Mouse (Mus musculus): Measurements from ENCODE around the gene Cdk5rap1. TPM values are rescaled to one million over a fixed set of nuclear protein-coding genes. Genes with fewer than 3 reads are reported as not detected.
A peak's percentile ranks its signal among the peaks of the same experiment; 100 is the strongest.

The Cdk5rap1 gene
- polyA plus RNA-seq (2014; fragmentation: Nextera tagmentation; extraction: Ambion mirVana) = 15.1 and 18.1 TPM in 2 replicates

GRCm38 (mm10) chr2:154372842-154373500, at the start of gene Cdk5rap1:
Gene Cdk5rap1, minus strand, starts transcription at chr2:154373010.
- peak within 1 kb of the TSS; percentile 94 for H3K9ac ChIP-seq (ENCODE audit: low read length)
- H3K4me1 ChIP-seq (ENCODE audit: control insufficient read depth, insufficient read depth, low read length) = peaks cover 3% of the 10 kb centered on the region; the same call in 1 of the 2 replicates
- H3K4me2 ChIP-seq = peak within 1 kb of the TSS; percentile 72
- WGBS = 10% methylated on average over 9 of the region's 9 CpGs
- peak within 1 kb of the TSS; percentile 72 for H3K4me3 ChIP-seq (ENCODE audit: low read depth, low read length)
- H3K9me3 ChIP-seq (ENCODE audit: control insufficient read depth, low read length) = no peaks in the 10 kb centered on the region
- DNase-seq (ENCODE audit: low spot score, missing footprints) (peak; percentile 86), ATAC-seq (ENCODE audit: low FRiP score) (peak; percentile 36; the same call in 1 of the 2 replicates)
- no peaks in the 10 kb centered on the region for H3K36me3 ChIP-seq (ENCODE audit: control insufficient read depth, insufficient read depth, low read length)
- H3K27me3 ChIP-seq (ENCODE audit: control insufficient read depth, insufficient read depth, low read length) = no peaks in the 10 kb centered on the region
- H3K27ac ChIP-seq (ENCODE audit: low read depth, low read length) = peak within 1 kb of the TSS; percentile 46; the same call in 1 of the 2 replicates

- Histone ChIP-seq H3K27ac (ENCODE audit: low read depth, low read length) (peak overlapping the region; percentile 84), H3K27me3 (ENCODE audit: control insufficient read depth, insufficient read depth, low read length) (no peaks in the 10 kb centered on the region), H3K4me2 (no peak overlapping the region), H3K9me3 (ENCODE audit: control insufficient read depth, low read length) (no peaks in the 10 kb centered on the region), H3K4me3 (ENCODE audit: low read depth, low read length) (no peak overlapping the region), H3K4me1 (ENCODE audit: control insufficient read depth, insufficient read depth, low read length) (peaks cover 18% of the 10 kb centered on the region), H3K9ac (ENCODE audit: low read length) (no peak overlapping the region), H3K36me3 (ENCODE audit: control insufficient read depth, insufficient read depth, low read length) (no peaks in the 10 kb centered on the region)
- DNase-seq (ENCODE audit: low spot score, missing footprints) = no peak
- no peak for ATAC-seq (ENCODE audit: low FRiP score)
- 73% methylated on average over 5 of the region's 5 CpGs for WGBS
These were observed 49.4 kb upstream of the Cdk5rap1 start for GRCm38 (mm10) chr2:154422181-154422580.

GRCm38 (mm10) chr2:154420942-154421731, 48.3 kb upstream of the Cdk5rap1 start:
- Histone ChIP-seq H3K36me3 (ENCODE audit: control insufficient read depth, insufficient read depth, low read length) (no peaks in the 10 kb centered on the region), H3K9ac (ENCODE audit: low read length) (peak overlapping the region; percentile 36), H3K4me1 (ENCODE audit: control insufficient read depth, insufficient read depth, low read length) (peaks cover 15% of the 10 kb centered on the region), H3K4me2 (no peak overlapping the region), H3K9me3 (ENCODE audit: control insufficient read depth, low read length) (no peaks in the 10 kb centered on the region), H3K27me3 (ENCODE audit: control insufficient read depth, insufficient read depth, low read length) (no peaks in the 10 kb centered on the region), H3K27ac (ENCODE audit: low read depth, low read length) (peak overlapping the region; percentile 84), H3K4me3 (ENCODE audit: low read depth, low read length) (0 out of 2 replicates have a peak overlapping the region, but pooled peaks have one; percentile 2)
- ATAC-seq (ENCODE audit: low FRiP score) = peak; percentile 91
- peak; percentile 89 for DNase-seq (ENCODE audit: low spot score, missing footprints)
- 18% methylated on average over 7 of the region's 7 CpGs for WGBS

GRCm38 (mm10) chr2:154419631-154420515, 47.1 kb upstream of the Cdk5rap1 start:
- peaks cover 12% of the 10 kb centered on the region for H3K4me1 ChIP-seq (ENCODE audit: control insufficient read depth, insufficient read depth, low read length)
- DNase-seq (ENCODE audit: low spot score, missing footprints) (no peak), ATAC-seq (ENCODE audit: low FRiP score) (no peak)
- no peaks in the 10 kb centered on the region for H3K9me3 ChIP-seq (ENCODE audit: control insufficient read depth, low read length)
- no peak overlapping the region for H3K4me3 ChIP-seq (ENCODE audit: low read depth, low read length)
- no peak overlapping the region for H3K9ac ChIP-seq (ENCODE audit: low read length)
- no peak overlapping the region for H3K4me2 ChIP-seq
- WGBS = 82% methylated on average over 9 of the region's 9 CpGs
- H3K27me3 ChIP-seq (ENCODE audit: control insufficient read depth, insufficient read depth, low read length) = no peaks in the 10 kb centered on the region
- H3K27ac ChIP-seq (ENCODE audit: low read depth, low read length) = 0 out of 2 replicates have a peak overlapping the region, but pooled peaks have one; percentile 6
- H3K36me3 ChIP-seq (ENCODE audit: control insufficient read depth, insufficient read depth, low read length) = no peaks in the 10 kb centered on the region

- Histone ChIP-seq H3K36me3 (ENCODE audit: control insufficient read depth, insufficient read depth, low read length) (no peaks in the 10 kb centered on the region), H3K9me3 (ENCODE audit: control insufficient read depth, low read length) (no peaks in the 10 kb centered on the region), H3K27ac (ENCODE audit: low read depth, low read length) (no peak overlapping the region), H3K27me3 (ENCODE audit: control insufficient read depth, insufficient read depth, low read length) (no peaks in the 10 kb centered on the region), H3K4me2 (no peak overlapping the region), H3K9ac (ENCODE audit: low read length) (no peak overlapping the region), H3K4me3 (ENCODE audit: low read depth, low read length) (no peak overlapping the region), H3K4me1 (ENCODE audit: control insufficient read depth, insufficient read depth, low read length) (peaks cover 12% of the 10 kb centered on the region)
- no peak for DNase-seq (ENCODE audit: low spot score, missing footprints)
- no peak for ATAC-seq (ENCODE audit: low FRiP score)
- WGBS = 91% methylated on average over 7 of the region's 7 CpGs
These were observed 45.2 kb upstream of the Cdk5rap1 start for GRCm38 (mm10) chr2:154418001-154418400.

- no peak for ATAC-seq (ENCODE audit: low FRiP score)
- WGBS = 5% methylated on average over 3 of the region's 3 CpGs
- Histone ChIP-seq H3K9ac (ENCODE audit: low read length) (no peak overlapping the region), H3K4me3 (ENCODE audit: low read depth, low read length) (no peak overlapping the region), H3K27me3 (ENCODE audit: control insufficient read depth, insufficient read depth, low read length) (no peaks in the 10 kb centered on the region), H3K9me3 (ENCODE audit: control insufficient read depth, low read length) (no peaks in the 10 kb centered on the region), H3K4me2 (no peak overlapping the region), H3K27ac (ENCODE audit: low read depth, low read length) (no peak overlapping the region), H3K36me3 (ENCODE audit: control insufficient read depth, insufficient read depth, low read length) (no peaks in the 10 kb centered on the region), H3K4me1 (ENCODE audit: control insufficient read depth, insufficient read depth, low read length) (peaks cover 12% of the 10 kb centered on the region)
- DNase-seq (ENCODE audit: low spot score, missing footprints) = peak; percentile 95
These were observed 44.3 kb upstream of the Cdk5rap1 start for GRCm38 (mm10) chr2:154417107-154417506.

GRCm38 (mm10) chr2:154412018-154412666, 39.3 kb upstream of the Cdk5rap1 start:
- 67% methylated on average over 7 of the region's 7 CpGs for WGBS
- Histone ChIP-seq H3K4me1 (ENCODE audit: control insufficient read depth, insufficient read depth, low read length) (peaks cover 3% of the 10 kb centered on the region; the same call in 1 of the 2 replicates), H3K4me2 (no peak overlapping the region), H3K27ac (ENCODE audit: low read depth, low read length) (no peak overlapping the region), H3K9ac (ENCODE audit: low read length) (no peak overlapping the region), H3K36me3 (ENCODE audit: control insufficient read depth, insufficient read depth, low read length) (no peaks in the 10 kb centered on the region), H3K4me3 (ENCODE audit: low read depth, low read length) (no peak overlapping the region), H3K27me3 (ENCODE audit: control insufficient read depth, insufficient read depth, low read length) (peaks cover 3% of the 10 kb centered on the region; the same call in 1 of the 2 replicates), H3K9me3 (ENCODE audit: control insufficient read depth, low read length) (no peaks in the 10 kb centered on the region)
- ATAC-seq (ENCODE audit: low FRiP score) = no peak
- peak; percentile 92 for DNase-seq (ENCODE audit: low spot score, missing footprints)

- DNase-seq (ENCODE audit: low spot score, missing footprints) = no peak
These were observed 37.5 kb upstream of the Cdk5rap1 start for GRCm38 (mm10) chr2:154410355-154410754.

More at GRCm38 (mm10) chr2:154410355-154410754, 37.5 kb upstream of the Cdk5rap1 start:
- Histone ChIP-seq H3K4me3 (ENCODE audit: low read depth, low read length) (no peak overlapping the region), H3K27me3 (ENCODE audit: control insufficient read depth, insufficient read depth, low read length) (peaks cover 4% of the 10 kb centered on the region; the same call in 1 of the 2 replicates), H3K27ac (ENCODE audit: low read depth, low read length) (no peak overlapping the region), H3K9ac (ENCODE audit: low read length) (no peak overlapping the region), H3K4me1 (ENCODE audit: control insufficient read depth, insufficient read depth, low read length) (peaks cover 7% of the 10 kb centered on the region; the same call in 1 of the 2 replicates), H3K4me2 (no peak overlapping the region), H3K9me3 (ENCODE audit: control insufficient read depth, low read length) (no peaks in the 10 kb centered on the region), H3K36me3 (ENCODE audit: control insufficient read depth, insufficient read depth, low read length) (no peaks in the 10 kb centered on the region)
- 64% methylated on average over 2 of the region's 2 CpGs for WGBS
- ATAC-seq (ENCODE audit: low FRiP score) = no peak

Data from midbrain, embryonic 11.5 days (tissue).